Mouse (Mus musculus) left cerebral cortex, postnatal 25 days (tissue): ENCODE results near the gene Rab11fip3. TPM values are rescaled to one million over a fixed set of nuclear protein-coding genes. Genes with fewer than 3 reads are reported as not detected.
"Not testable (repeated sequence)": the region's sequence is repeated elsewhere in the genome, so short reads cannot be mapped to it uniquely, and the experiment has no call there.

ENCODE experiments used
- DNase-seq, 2 experiments: peaks; one replicate each; pipeline ENCODE4 v3.0.0; 2022; ENCODE audit warnings: low spot score in 2 of 2, mixed read lengths in 1 of 2
- intact Hi-C: fragments of 180-260 bp; cut with DNase I; formaldehyde crosslinking; loops from one replicate; pipeline ENCODE4 v1.15.1; 2025
- total RNA-seq, 2 experiments: library from RNA; stranded (reverse); gene quantifications; 2 replicates each; pipeline ENCODE4 v1.2.3; 2021

Gene Rab11fip3
- 100 to 1,000 TPM in 1 of 2 experiments, 10 to 100 TPM in 1; 95.8 to 103 TPM for total RNA-seq

DNA sequence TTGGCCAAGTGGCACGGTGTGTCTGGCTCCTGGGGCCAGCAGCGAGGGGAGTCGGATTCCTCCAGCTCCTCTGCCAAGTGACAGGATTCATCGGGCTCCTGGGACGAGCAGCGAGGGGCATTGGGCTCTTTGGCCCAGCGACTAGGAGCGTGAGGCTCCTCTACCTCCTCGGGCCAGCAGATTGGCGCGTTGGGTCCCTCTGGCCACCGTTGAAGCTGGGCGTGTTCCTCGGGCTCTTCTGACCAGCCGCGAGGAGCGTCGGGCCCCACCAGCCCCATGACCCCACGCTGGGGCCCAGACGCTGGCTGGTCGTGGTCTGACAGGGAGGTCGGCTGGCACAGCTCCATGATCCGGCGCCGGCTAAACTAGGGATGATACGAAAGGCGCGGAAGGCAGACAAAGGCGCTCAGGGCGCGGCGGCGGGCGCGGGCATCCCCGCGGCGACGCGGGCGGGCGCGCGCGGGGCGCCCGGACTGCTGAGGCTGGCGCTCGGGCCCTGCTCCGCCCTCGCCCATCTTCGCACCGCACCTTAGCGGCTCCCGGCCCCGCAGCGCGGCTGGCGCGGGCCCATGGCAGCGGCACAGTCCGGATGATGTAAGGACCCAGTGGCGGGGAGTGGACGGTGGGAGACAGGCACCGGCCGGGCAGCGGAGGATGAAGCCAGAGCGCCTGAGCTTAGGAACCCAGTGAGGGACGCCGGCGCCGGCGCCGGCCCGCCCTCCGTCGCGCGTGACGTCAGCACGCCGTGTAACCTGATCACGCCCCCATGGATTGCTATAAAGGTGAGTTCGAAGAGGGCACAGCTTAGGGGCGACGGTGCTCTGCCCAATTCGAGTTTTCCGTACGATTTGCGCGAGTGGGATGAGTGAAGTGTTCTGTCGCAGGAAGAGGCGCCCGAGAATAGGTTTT is at the start of gene Rab11fip3:
Rab11fip3 (minus strand) TSS at position 725 of the 909 bp plus-strand sequence.
- intact Hi-C loops, result loop anchor here (2.0 kb wide), 1 partner anchor 28 kb away; no protein-coding TSS in a partner anchor
- DNase-seq, result peak; percentile 84 to 87

DNA sequence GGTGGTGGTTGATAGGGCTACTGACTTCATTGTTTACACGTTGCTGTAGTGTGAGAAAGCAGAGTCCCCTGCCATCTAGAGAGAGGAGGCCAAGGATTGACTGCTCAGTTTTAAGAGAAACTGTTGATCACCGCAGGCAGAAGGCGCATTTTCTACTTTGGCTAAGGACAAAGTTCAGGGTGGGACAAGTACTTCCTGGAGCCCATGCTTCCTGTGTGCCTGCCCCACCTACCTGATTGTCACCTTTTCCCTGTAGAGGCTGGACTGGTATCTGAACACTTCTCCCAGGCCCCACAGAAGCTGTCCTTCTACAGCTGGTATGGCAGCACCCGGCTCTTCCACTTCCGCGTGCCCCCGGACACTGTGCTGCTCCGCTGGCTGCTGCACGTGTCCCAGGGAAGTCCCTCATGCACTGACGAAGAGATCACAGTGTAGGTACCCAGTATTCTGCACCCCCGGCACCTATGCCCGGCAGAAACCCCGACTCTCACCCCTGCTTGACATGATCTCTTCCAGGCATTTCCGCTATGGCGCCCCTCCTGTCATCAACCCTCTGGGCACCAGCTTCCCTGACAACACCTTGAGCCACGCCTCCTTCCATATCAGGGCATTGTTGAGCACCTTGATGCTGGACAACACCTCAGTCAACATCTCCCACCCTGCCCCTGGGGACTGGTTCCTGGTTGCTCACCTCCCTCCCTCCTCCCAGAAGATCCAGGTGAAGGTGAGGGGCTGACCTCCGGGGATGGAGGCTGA is 47.3 kb upstream of the Rab11fip3 start:
- intact Hi-C loops, result no loop called here
- DNase-seq, result no peak

DNA sequence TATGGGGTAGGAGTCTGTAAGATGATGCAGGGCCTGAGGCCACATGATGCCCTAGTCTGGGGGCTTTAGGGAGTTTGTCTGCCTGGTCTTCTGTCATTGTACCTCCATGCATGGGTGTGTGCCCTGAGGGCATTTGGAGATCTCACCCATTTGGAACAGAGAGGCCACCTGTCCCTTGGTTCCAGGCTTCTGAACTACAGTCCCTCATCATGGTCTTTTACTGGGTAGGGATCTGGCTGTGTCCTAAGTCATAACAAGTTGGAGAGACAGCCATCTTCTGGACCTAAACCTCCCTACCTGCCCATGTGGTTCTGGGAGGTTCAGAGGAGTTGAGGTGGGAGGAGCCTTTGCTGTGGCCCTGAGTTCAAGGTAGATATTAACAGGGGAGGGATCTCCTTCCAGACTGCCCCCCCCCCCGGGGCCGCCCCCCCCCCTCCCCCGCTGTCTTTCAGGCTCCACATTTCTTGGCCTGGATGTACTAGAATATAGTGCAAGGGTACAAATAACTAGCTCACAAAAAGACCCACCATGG is 46.7 kb upstream of the Rab11fip3 start:
- intact Hi-C loops, result no loop called here
- no peak for DNase-seq

DNA sequence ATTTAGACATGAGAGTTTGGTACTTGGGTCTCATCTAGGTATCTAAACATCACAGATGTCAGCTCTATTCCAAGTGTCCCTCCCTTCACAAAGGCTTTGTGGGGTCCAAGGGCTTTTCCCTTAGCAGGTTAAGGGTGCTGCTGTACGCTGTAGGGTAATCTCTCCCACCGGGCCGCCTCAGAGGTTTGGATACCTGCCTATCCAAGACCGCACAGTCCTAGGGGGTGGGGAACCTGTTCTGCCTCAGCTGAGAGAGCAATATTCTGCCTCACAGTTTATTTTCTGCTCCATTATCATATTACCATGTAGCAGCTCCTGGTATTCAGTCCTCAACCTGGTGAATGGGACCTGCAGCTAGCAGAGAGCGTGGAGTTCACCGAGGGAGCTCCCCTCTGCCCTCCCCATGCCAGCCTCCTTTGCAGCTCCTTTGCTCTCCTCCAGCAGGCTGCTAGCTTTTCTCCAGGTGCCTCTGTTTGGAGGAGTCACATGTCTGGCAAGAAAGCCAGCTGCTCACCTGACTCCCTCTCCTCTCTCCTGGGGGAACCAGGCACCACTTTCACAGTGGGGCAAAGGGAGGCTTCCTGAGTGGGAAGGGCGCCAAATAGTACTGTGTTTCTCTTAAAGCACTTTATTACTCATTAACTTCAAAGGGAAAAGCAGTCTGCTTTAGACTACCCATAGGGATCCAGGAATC is 46.0 kb upstream of the Rab11fip3 start:
- intact Hi-C loops, result no loop called here
- DNase-seq, result no peak

DNA sequence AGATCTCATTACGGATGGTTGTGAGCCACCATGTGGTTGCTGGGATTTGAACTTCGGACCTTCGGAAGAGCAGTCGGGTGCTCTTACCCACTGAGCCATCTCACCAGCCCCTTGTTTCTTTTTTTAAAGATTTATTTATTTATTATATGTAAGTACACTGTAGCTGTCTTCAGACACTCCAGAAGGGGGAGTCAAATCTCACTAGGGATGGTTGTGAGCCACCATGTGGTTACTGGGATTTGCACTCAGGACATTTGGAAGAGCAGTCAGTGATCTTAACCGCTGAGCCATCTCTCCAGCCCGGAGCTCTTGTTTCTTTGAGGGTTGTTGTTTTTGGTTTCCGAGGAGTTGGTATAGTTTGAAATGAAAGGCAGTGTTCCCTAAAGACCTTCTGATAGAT is 45.1 kb upstream of the Rab11fip3 start:
- DNase-seq, intact Hi-C loops: not testable (repeated sequence)

DNA sequence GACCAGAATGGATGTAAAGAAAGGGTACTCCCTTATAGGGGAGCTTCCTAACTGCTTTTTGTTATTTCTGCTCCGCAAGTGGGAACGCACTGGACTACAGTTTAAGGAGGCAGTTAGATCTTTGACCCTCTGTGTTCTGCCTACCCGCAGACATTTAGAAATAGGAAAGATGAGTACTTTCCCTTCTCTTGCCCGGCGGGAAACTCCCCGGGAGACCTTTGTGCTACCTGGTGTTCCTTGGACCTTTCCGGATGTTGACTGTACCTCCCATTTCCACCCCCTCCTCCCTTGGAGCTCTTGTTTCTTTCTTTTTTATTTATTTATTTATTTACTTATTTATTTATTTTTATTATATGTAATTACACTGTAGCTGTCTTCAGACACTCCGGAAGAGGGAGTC is 44.7 kb upstream of the Rab11fip3 start:
- intact Hi-C loops, result no loop called here
- no peak for DNase-seq

DNA sequence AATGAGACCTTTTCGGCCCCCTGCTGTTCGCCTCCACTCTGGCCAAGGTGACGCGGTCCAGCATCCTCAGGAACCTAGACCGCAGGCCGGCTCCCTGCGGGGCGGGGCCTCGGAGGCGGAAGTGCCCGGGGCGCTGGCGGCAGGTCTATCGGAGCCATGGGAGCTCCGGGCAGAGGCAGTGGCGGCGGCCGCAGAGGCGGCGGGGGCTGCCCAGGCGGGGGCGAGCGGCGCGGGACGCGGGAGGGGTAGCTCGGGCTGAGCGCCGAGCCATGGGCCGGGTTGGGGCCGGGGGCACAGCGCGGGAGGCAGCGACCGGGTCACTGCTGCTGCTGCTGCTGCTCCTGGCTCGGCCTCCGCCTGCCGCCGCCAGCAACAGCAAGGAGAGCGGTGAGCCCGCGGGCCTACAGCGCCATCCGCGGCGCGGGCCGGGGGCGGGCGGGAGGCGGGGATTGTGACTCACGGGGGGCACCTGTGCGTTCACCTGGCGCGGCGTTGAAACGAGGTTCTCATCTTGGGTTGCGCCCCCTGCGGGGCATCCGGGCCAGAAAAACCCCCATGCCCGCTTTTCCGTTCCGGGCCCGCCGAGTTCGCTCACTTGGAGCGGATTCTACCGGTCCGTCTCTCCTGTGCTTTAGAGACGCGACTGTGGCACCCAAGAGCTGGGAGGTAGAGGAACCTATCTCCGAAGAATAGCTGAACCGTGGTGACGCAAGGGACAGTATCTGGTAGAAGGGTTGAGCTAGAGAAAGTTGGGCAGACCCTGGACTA is 44.0 kb upstream of the Rab11fip3 start, which contains the start of gene Tmem8:
Tmem8 (plus strand) TSS at position 119 of the 768 bp plus-strand sequence.
- intact Hi-C loops, result no loop called here
- peak; percentile 54 to 71 for DNase-seq

DNA sequence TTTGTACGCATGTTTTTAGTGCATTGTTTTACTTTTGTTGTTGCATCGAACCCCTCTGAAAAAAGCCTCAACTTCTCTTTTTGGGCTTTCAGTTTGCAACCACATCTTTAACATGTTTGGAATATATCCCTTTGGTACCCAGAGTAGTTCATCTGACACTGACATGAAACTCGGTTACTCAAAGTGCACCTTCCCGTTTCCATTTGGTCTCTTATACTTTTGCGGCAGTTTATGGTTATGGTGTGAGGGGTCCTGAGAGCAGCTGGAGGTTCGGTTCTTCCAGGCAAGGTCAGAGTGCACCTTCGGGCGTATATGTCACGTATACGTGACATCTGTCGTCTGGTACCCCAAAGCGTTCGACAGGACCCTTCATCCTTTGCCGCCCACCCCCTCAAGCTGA is 43.4 kb upstream of the Rab11fip3 start:
- no peak for DNase-seq

DNA sequence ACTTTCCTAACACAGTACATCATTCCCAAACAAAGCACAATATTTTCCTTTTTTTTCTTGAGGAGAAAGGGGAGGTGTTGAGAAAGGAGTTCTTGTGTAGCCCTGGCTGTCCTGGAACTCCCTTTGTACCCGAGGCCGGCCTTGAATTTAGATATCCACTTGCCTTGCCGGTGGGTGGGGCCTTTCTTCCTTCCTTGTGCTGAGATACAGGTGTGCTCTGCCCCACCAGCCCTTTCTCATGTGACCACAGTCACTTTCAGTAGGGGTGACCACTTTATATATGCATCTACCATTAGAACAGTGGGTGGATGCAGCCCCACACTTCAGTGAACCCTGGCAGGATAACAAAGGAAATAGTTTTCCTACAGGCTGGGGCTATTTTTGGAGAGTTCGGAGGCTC is 42.4 kb upstream of the Rab11fip3 start:
- intact Hi-C loops, result no loop called here
- DNase-seq, result no peak

More for the DNA sequence above, 43.4 kb upstream of the Rab11fip3 start:
- intact Hi-C loops, result no loop called here

DNA sequence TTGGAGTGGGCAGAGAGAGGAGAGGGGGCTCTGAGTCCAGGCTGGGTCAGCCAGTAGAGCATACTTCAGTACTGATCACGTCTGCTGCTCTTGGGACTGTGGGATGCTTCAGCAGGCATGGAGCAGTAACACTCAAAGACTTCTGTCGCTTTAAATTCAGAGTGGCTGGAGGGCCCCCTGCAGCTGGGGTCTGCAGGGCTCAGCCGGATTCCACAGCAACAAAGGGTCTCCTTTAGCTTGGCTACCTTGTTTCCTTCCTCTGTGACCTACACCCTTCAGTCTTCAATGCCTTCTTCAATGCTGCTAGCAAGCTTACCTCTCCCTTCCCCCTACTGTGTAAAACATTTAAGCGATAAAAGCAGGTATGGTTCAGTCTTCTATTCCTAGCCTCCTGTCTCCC is 41.7 kb upstream of the Rab11fip3 start:
- intact Hi-C loops, result no loop called here
- DNase-seq, result no peak

DNA sequence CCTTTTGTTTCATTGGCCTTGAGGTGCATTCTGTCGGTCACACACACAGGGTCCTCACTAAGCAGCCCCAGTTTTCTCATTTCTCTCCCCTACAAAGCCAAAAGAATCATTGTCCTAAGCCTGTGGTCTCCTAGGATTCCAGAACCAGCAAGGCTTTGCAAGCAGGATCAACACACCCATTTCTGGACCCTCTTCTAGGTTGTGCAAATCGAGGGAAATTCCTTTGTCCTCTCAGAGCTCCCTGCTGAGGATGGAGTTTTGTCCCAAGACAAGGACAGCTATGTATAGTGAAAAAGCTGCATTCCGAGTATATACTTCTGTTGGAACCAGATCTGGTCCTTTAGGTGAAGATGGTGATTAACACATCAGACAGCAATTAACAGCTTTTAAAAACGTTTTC is 40.8 kb upstream of the Rab11fip3 start:
- DNase-seq, result no peak
- intact Hi-C loops, result no loop called here

DNA sequence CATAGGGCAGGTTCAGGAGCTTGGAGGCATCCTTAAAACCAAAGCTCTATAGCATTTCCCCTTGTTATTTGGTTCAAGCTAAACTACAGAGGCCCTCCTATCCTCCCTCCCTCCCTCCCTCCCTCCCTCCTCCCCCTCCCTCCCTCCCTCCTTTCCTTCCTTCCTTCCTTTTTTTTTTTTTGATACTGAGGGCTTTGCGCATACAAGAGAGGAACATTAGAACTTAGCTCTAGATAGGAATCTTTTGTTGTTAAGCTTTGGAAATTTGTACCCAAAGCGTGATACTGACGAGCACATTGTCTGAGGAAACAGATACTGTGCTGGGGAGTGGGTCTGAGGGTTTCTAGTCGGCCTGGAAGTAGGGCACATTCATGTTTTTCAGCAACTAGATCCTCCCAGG is 36.3 kb upstream of the Rab11fip3 start:
- DNase-seq, result no peak
- intact Hi-C loops, result no loop called here

DNA sequence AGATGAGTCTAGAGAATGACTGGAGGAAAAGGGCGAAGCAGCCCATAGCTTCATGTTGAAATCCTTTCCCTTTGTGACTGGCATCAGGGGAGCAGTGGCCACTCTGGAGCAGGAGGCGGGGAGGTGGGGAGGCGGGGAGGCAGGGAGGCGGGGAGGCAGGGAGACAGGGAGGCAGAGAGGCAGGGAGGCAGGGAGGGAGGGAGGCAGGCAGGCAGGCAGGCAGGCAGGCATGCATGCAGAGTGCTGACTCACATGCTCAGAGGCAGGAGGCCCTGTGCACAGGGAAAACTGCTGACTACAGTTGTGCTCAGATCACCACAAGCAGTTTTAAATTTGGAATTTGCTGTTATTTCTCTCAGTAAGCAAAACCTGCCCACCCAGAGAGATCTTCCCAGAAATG is 32.1 kb upstream of the Rab11fip3 start:
- peak in 1 of 2 experiments; percentile 69 for DNase-seq
- intact Hi-C loops, result no loop called here

DNA sequence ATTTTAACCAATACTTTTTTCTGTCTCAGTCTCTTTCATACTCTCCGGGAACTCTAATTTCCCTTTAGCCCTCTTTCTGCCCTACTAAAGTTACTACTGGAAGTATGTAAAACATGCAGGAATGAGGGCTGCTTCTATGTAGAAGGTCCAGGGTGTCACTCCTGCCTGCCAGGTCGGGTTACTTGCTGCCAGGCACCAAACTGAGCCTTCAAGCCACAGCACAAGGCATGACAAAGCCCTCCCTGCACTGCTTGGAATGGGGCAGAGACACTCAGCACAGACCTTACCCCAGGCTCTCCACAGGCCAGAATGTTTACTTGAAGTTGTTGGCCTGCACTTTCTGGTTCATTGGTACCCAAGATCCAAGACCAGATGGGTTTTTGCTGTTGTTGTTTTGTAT is 30.8 kb upstream of the Rab11fip3 start:
- intact Hi-C loops, result no loop called here
- no peak for DNase-seq

DNA sequence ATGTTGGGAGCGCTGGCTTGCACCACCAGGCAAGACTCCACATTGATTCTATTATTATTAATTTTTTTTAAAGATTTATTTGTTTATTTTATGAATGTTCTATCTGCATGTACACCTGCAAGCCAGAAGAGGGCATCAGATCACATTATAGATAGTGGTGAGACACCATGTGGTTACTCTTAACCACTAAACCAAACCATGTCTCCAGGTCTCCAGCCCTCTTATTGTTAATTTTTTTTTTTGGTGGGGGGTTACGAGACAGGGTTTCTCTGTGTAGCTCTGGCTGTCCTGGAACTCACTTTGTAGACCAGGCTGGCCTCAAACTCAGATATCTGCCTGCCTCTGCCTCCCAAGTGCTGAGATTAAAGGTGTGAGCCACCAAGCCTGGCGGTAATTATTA is 30.0 kb upstream of the Rab11fip3 start:
- intact Hi-C loops, result loop anchor here (10.0 kb wide), 1 partner anchor 205 kb away; no protein-coding TSS in a partner anchor
- DNase-seq, result not testable (repeated sequence)

DNA sequence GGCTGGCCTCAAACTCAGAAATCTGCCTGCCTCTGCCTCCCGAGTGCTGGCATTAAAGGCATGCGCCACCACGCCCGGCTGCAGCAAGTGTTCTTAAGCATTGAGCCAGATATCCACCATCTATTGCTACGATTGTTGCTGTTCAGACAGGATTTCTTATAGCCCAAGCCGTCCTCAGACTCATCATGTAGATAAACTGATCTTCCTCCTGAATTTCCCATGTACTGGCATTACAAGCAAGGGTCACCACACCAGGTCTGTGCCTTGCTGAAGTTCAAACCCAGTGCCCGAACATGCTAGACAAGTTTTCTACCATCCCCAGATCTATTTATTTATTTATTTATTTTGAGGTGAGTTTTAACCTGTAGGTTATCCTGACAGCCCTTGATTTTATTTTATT is 29.1 kb upstream of the Rab11fip3 start:
- DNase-seq, result no peak
- intact Hi-C loops, result loop anchor here (10.0 kb wide), 1 partner anchor 204 kb away; no protein-coding TSS in a partner anchor

DNA sequence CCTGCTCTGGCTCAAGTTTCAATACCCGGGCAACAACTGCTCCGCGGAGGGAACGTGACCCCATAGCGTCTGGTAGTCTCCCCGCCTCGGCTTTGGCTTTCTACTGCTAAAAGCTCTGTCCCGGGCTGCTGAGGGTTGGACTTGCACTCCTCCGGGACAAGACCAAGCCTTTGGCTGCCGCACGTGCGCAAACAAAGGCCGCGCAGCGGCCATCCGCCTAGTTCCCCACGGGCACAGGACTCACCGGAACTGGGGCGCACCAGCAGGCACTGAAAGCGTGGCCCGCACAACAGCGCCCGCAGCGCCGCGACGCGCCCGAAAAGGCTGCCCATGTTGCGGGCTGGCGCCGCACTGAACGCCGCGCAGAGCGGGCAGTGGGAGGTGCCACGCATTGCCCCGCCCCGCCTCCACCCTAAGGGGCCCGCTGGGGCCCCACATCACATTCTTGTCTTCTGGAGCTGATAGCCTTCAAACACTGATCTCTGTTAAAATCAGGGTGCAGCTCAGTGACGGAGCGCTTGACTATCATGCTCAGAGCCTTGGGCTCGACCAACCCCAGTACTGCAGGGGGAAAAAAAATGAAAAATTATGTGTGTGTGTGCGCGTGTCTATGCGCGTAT is 25.9 kb upstream of the Rab11fip3 start, which contains the start of gene Nme4:
Nme4 (minus strand) TSS at position 482 of the 620 bp plus-strand sequence.
- peak; percentile 74 for DNase-seq
- intact Hi-C loops, result loop anchor here (10.0 kb wide), 1 partner anchor 200 kb away; no protein-coding TSS in a partner anchor

DNA sequence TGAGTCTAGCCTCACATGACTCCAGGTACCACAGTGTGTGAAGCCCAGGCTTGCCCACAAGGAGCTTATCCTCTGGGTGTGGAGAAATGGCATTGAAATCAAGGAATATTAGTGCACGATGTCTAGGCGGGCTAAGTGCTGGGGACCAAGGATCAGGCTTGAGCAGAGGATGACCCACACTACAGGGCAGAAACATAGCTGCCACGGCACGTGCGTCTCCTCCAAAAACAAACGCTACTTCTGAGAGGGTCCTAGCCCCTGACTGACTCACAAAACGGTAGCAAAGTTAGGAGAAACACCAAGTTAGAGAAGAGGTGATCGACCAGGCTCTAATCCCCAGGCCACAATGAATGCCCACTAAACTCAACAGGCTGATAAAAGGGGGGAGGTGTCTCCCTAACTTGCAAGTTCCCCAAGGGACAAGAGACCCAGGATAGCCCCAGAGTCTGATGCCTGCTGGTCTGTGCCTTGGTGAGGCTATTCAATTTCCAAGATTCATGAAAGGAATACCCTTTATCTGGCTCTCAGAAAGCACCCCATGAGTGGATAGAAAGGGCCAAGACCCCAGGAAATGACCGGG is 25.3 kb upstream of the Rab11fip3 start:
- intact Hi-C loops, result loop anchor here (5.0 to 10.0 kb wide), 2 partner anchors 67 to 200 kb away; no protein-coding TSS in a partner anchor
- no peak for DNase-seq
